Mouse (Mus musculus) heart, embryonic 10.5 days (tissue): ENCODE data around the gene Cmtm3. TPM values are rescaled to one million over a fixed set of nuclear protein-coding genes. Genes with fewer than 3 reads are reported as not detected.

Experiments used
- DNase-seq: peaks from one replicate; pipeline ENCODE4 v3.0.0-alpha.2; 2017; ENCODE audit warnings: low spot score
- H3K27ac ChIP-seq: fragments of 300-500 bp; sonication (generic); 2 replicates; pipeline ENCODE4 v1.5.1; 2016; ENCODE audit warnings: mild to moderate bottlenecking
- H3K27me3 ChIP-seq: fragments of 300-500 bp; sonication (generic); 2 replicates; pipeline ENCODE4 v1.6.1; 2016; ENCODE audit warnings: mild to moderate bottlenecking; ENCODE audit not compliant: poor library complexity, insufficient read depth, severe bottlenecking
- H3K36me3 ChIP-seq: fragments of 300-500 bp; sonication (generic); 2 replicates; pipeline ENCODE4 v1.6.1; 2016; ENCODE audit warnings: mild to moderate bottlenecking, moderate library complexity
- H3K4me1 ChIP-seq: fragments of 300-500 bp; sonication (generic); 2 replicates; pipeline ENCODE4 v1.6.1; 2016; ENCODE audit warnings: mild to moderate bottlenecking
- H3K4me3 ChIP-seq: fragments of 300-500 bp; sonication (generic); 2 replicates; pipeline ENCODE4 v1.5.1; 2016; ENCODE audit warnings: mild to moderate bottlenecking, moderate library complexity
- H3K9me3 ChIP-seq: fragments of 300-500 bp; sonication (generic); 2 replicates; pipeline ENCODE4 v1.6.1; 2016; ENCODE audit warnings: mild to moderate bottlenecking, moderate library complexity
- WGBS: fragments of 180-500 bp; shearing (Covaris S2); methylation state at CpG from one replicate; pipeline ENCODE4 v1.1.7; 2016; 5-methylcytosine and 5-hydroxymethylcytosine counted together
- polyA plus RNA-seq: library from polyadenylated mRNA; unstranded; fragments of >200 nt; fragmentation: Nextera tagmentation; extraction: Ambion mirVana; gene quantifications from 2 replicates; pipeline ENCODE4 v1.2.1, GENCODE M21; 2016

Cmtm3 gene
- polyA plus RNA-seq, 1 experiment from 2014 or later = 103 TPM

DNA sequence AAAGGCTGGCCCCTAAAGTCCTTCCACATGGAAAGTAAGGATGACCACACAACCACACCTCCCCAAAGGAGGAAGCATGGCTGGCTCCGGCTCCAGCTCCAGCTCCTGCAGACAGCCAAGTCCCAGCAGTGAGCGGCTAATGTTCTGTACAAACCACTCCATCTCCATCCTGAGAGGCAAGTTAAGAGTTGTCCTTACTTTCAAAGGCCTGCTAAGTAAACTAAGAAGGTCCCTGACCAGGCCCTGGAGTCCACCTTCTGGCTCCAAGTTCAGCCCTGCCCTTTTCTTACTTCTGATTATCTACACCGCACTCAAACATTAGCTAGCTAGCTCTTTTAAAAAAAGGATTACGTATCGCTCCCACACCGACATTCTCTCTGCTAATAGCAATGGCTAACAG, 54.6 kb downstream of the Cmtm3 start:
- H3K9me3 ChIP-seq = no peaks in the 10 kb centered on the region

GRCm38 (mm10) chr8:104394801-104395702, 55.8 kb downstream of the Cmtm3 start:
- H3K36me3 ChIP-seq = no peaks in the 10 kb centered on the region
- DNase-seq = no peak
- under 1% methylated on average over 82 of the region's 82 CpGs for whole genome bisulfite sequencing
- H3K27me3 ChIP-seq = no peaks in the 10 kb centered on the region
- peak overlapping the region; percentile 75 for H3K4me3 ChIP-seq
- peak overlapping the region; percentile 88 for H3K27ac ChIP-seq
- no peaks in the 10 kb centered on the region for H3K9me3 ChIP-seq
- peaks cover 25% of the 10 kb centered on the region for H3K4me1 ChIP-seq

More for the DNA sequence above, 54.6 kb downstream of the Cmtm3 start:
- H3K4me1 ChIP-seq = peaks cover 25% of the 10 kb centered on the region
- no peaks in the 10 kb centered on the region for H3K27me3 ChIP-seq
- no peaks in the 10 kb centered on the region for H3K36me3 ChIP-seq
- DNase-seq = no peak
- no peak overlapping the region for H3K27ac ChIP-seq
- H3K4me3 ChIP-seq = no peak overlapping the region
- 79% methylated on average over 6 of the region's 6 CpGs for WGBS

GRCm38 (mm10) chr8:104395703-104396357, 56.6 kb downstream of the Cmtm3 start, which contains the start of gene Cmtm4:
Gene Cmtm4, minus strand, starts transcription at chr8:104395807.
- no peaks in the 10 kb centered on the region for H3K9me3 ChIP-seq
- peak within 1 kb of the TSS; percentile 75 for H3K4me3 ChIP-seq
- H3K27me3 ChIP-seq = no peaks in the 10 kb centered on the region
- H3K27ac ChIP-seq = peak within 1 kb of the TSS; percentile 88
- peaks cover 23% of the 10 kb centered on the region for H3K4me1 ChIP-seq
- no peak for DNase-seq
- no peaks in the 10 kb centered on the region for H3K36me3 ChIP-seq
- 3% methylated on average over 39 of the region's 54 CpGs for WGBS

Other genes with a start within 250 kb of the Cmtm3 start
- 34.1 and 40.4 TPM in 2 replicates for gene Cdh5, start 237.8 kb upstream of the Cmtm3 start, polyA plus RNA-seq
- 0.07 and 0.23 TPM in 2 replicates for gene Bean1, start 169.0 kb upstream of the Cmtm3 start, polyA plus RNA-seq
- gene Tk2, start 90.9 kb upstream of the Cmtm3 start, polyA plus RNA-seq = 13.0 and 17.3 TPM in 2 replicates
- gene Cklf, start 88.5 kb upstream of the Cmtm3 start, polyA plus RNA-seq = 31.1 and 36.2 TPM in 2 replicates
- gene Cmtm2a, start 46.2 kb upstream of the Cmtm3 start, polyA plus RNA-seq = not detected in 2 replicates
- not detected in 2 replicates for gene Gm45711, start 29.3 kb upstream of the Cmtm3 start, polyA plus RNA-seq
- gene Cmtm1, start 29.3 kb upstream of the Cmtm3 start, polyA plus RNA-seq = not detected in 2 replicates
- not detected in 2 replicates for gene Gm11020, start 17.8 kb upstream of the Cmtm3 start, polyA plus RNA-seq
- not detected in 2 replicates for gene Cmtm2b, start 17.2 kb upstream of the Cmtm3 start, polyA plus RNA-seq
- gene Cmtm4, start 56.4 kb downstream of the Cmtm3 start, polyA plus RNA-seq = 1.1 and 1.7 TPM in 2 replicates
- gene Dync1li2, start 103.6 kb downstream of the Cmtm3 start, polyA plus RNA-seq = 50.8 and 58.6 TPM in 2 replicates
- gene Terb1, start 170.5 kb downstream of the Cmtm3 start, polyA plus RNA-seq = 0.16 and 0.21 TPM in 2 replicates
- 91.2 and 95.6 TPM in 2 replicates for gene Nae1, start 195.2 kb downstream of the Cmtm3 start, polyA plus RNA-seq
- gene Car7, start 195.3 kb downstream of the Cmtm3 start, polyA plus RNA-seq = 0.90 and 2.3 TPM in 2 replicates